Mouse (Mus musculus) cerebellum, adult 8-10 months (tissue): ENCODE data around the gene Rab6a.

Experiments
- DNase-seq: peaks from one replicate; pipeline ENCODE4 v3.0.0; 2022

Gene Rab6a

GRCm38 (mm10) chr7:100684081-100684480 is 76.9 kb downstream of the Rab6a start:
- DNase-seq = no peak

DNA sequence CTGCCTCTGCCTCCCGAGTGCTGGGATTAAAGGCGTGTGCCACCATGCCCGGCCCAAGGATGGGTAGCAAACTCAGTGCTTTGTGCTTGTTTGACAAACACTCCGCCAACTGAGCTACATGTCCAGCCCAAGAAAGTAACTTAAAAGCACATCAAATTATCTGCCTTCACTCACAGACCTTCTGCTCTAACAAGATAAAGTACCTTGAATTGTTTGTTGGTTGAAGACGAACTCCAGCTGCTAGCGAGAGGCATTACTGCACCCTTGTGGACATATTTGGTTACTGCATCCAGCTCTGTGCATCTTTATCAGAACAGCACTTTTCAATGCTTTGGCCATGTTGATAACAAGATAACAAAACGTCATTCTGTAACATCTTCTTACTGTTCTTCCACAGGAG is 77.3 kb downstream of the Rab6a start:
- DNase-seq = no peak

DNA sequence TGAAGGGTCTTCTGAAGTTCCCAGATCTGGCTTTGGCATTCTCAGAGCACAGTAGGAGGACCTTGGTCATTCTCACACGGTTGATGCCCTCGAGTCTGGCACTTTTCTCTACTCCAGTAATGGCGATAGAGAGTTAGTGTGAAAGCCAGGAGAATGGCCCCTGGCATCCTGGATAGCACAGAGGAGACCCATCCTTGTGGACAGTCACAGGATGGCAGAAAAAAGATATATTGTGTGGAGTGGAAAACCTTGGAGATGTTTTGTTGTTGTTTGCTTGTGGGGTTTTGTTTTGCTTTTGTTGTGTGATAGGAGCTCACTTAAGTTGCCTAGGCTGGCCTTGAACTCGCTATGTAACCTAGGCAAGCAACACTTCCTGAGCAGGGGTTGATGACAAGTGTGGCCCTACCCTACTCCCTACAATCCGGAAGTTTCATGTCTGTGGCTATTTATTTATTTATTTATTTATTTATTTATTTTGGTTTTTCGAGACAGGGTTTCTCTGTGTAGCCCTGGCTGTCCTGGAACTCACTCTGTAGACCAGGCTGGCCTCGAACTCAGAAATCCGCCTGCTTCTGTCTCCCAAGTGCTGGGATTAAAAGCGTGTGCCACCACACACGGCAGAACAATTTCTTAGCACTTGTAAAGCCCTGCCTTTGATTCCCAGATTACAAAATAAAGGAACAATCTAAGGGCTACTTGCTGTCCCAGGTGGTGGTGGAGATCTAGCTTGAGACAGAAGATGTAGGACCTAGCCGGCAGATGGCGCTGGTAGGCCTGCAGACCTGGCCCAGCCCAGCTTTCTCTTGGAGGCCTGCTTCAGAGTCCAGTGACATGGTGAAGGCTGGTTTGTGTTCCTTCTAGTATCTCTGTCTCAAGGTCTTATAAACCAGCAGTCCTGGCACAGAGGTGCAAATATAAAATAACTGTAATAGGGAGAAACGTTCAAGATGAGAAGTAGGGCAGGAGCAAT is 78.1 kb downstream of the Rab6a start:
- DNase-seq = peak; percentile 76

DNA sequence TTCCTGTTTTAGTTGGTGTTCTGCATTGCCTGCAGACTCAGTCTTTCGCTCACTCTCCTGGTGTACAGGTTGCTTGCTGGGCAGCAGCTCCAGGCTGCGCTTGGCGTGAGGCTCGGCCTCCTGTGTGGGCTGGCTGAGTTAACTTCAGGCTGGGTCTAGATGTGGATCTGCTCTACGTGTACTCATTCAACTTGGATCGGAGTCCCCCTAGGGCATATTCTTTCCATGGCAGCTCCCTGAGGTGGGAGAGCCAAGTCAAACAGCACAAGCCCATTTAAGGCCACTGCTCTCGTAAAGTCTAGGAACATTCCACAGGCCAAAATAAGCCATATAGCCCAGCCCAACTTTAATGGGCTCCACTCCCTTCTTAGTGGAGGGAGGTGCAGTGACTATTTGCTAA is 81.3 kb downstream of the Rab6a start:
- DNase-seq = no peak
